ENCODE assay signal across 21 mouse cellular contexts in the genomic region with DNA sequence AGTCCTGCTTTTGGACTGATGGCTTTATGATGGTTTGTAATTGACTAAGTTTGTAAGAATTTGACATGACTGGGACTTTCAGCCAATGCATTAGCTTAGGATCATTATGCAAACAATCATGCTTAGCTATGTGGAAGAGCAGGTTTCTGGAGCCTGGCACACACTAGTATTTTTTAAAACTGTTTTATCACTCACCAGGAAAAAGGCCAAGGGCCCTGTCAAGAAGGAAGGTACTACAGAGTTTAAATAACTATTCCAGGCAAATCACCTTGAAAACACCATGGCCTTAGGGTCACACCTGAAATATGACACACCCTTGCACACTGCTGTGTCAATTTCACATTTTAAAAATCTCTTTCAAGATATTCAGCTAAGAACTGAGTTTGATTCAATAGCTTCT.
DNase-seq lines count a peak whose midpoint lies in the region; ATAC-seq and TF ChIP-seq lines count a peak whose summit lies in the region.
"Had no signal": no experiment of that assay in that cellular context is flagged by ENCODE, and none has a peak within 500 bp of the region (broad histone marks: within the 10 kb centered on the region; RNA-seq: fewer than 3 reads in every experiment).

No protein-coding gene starts in this region.

- H3K27ac ChIP-seq in embryonic facial prominence, embryonic 14.5 days (replicated peaks; ENCODE audit: low read depth, low read length): no peak overlapping the region
- H3K27ac ChIP-seq in embryonic facial prominence, embryonic 10.5 days (replicated peaks): no peak overlapping the region
- H3K27ac ChIP-seq in limb, embryonic 14.5 days (replicated peaks; ENCODE audit: low read depth, low read length): no peak overlapping the region
- H3K27ac ChIP-seq in limb, embryonic 10.5 days: no peak overlapping the region
- H3K27ac ChIP-seq in forebrain, embryonic 12.5 days: no peak overlapping the region
- H3K27ac ChIP-seq: embryonic facial prominence, embryonic 15.5 days; hindbrain, embryonic 12.5 days; midbrain, embryonic 13.5 days had no signal

- no peak overlapping the region for H3K4me2 ChIP-seq in embryonic facial prominence, embryonic 14.5 days (ENCODE audit: low read depth, low read length)
- H3K4me2 ChIP-seq in limb, embryonic 14.5 days (replicated peaks; ENCODE audit: low read depth, low read length, severe bottlenecking): no peak overlapping the region
- no peak overlapping the region for H3K4me2 ChIP-seq in forebrain, embryonic 12.5 days
- H3K4me2 ChIP-seq: embryonic facial prominence, embryonic 15.5 days; hindbrain, embryonic 12.5 days; liver, embryonic 11.5 days; midbrain, embryonic 13.5 days had no signal

- ATAC-seq in embryonic facial prominence, embryonic 14.5 days (ENCODE audit: low read depth): no peak
- no peak for ATAC-seq in limb, embryonic 14.5 days (ENCODE audit: low FRiP score, low read depth)
- no peak for ATAC-seq in forebrain, embryonic 12.5 days (ENCODE audit: low FRiP score)
- ATAC-seq: intestine, postnatal 0 days; liver, postnatal 0 days; midbrain, embryonic 13.5 days had no signal

- H3K27me3 ChIP-seq in embryonic facial prominence, embryonic 14.5 days (replicated peaks; ENCODE audit: control insufficient read depth, insufficient read depth, low read length): no peaks in the 10 kb centered on the region
- H3K27me3 ChIP-seq in embryonic facial prominence, embryonic 10.5 days (replicated peaks; ENCODE audit: low read depth, poor library complexity, severe bottlenecking): no peaks in the 10 kb centered on the region
- H3K27me3 ChIP-seq in limb, embryonic 14.5 days (ENCODE audit: control insufficient read depth, insufficient read depth, low read length): no peaks in the 10 kb centered on the region
- no peaks in the 10 kb centered on the region for H3K27me3 ChIP-seq in limb, embryonic 10.5 days (ENCODE audit: low read depth, poor library complexity, severe bottlenecking)
- no peaks in the 10 kb centered on the region; the same call in 1 of the 2 replicates for H3K27me3 ChIP-seq in forebrain, embryonic 12.5 days
- H3K27me3 ChIP-seq: embryonic facial prominence, embryonic 15.5 days; hindbrain, embryonic 12.5 days; megakaryocyte, embryonic 14.5 days; midbrain, embryonic 13.5 days had no signal

- peak; percentile 9 for DNase-seq in embryonic facial prominence, embryonic 14.5 days (ENCODE audit: low spot score)
- DNase-seq in embryonic facial prominence, embryonic 10.5 days (ENCODE audit: low spot score): no peak
- DNase-seq in limb, embryonic 14.5 days (ENCODE audit: low spot score): peak; percentile 4
- no peak for DNase-seq in limb, embryonic 10.5 days (ENCODE audit: low spot score)
- peak; percentile 2 for DNase-seq in urinary bladder, postnatal 36 days (ENCODE audit: low spot score in 2 of 2)
- no peak for DNase-seq in urinary bladder, postnatal 10 days (ENCODE audit: low spot score)
- DNase-seq in heart, adult 18-20 months: no peak
- DNase-seq: adrenal gland, postnatal 14 days; cerebellum, adult 2 months; cerebellum, postnatal 36 days; embryo, embryonic 11 days; gastrocnemius, postnatal 25 days; liver, postnatal 0 days; thymus, postnatal 36 days had no signal

- no peak overlapping the region for H3K9ac ChIP-seq in embryonic facial prominence, embryonic 14.5 days (ENCODE audit: low read depth, low read length)
- no peak overlapping the region for H3K9ac ChIP-seq in limb, embryonic 14.5 days (ENCODE audit: low read depth, low read length, severe bottlenecking)
- H3K9ac ChIP-seq in forebrain, embryonic 12.5 days: no peak overlapping the region
- H3K9ac ChIP-seq: embryonic facial prominence, embryonic 15.5 days; hindbrain, embryonic 12.5 days; liver, postnatal 0 days; midbrain, embryonic 13.5 days had no signal

- no peaks in the 10 kb centered on the region for H3K9me3 ChIP-seq in embryonic facial prominence, embryonic 14.5 days (ENCODE audit: control insufficient read depth, low read length)
- no peaks in the 10 kb centered on the region for H3K9me3 ChIP-seq in embryonic facial prominence, embryonic 10.5 days
- H3K9me3 ChIP-seq in limb, embryonic 14.5 days (ENCODE audit: control insufficient read depth, low read length): no peaks in the 10 kb centered on the region
- H3K9me3 ChIP-seq in limb, embryonic 10.5 days (replicated peaks): no peaks in the 10 kb centered on the region
- no peaks in the 10 kb centered on the region for H3K9me3 ChIP-seq in forebrain, embryonic 12.5 days
- H3K9me3 ChIP-seq: embryonic facial prominence, embryonic 15.5 days; hindbrain, embryonic 12.5 days; midbrain, embryonic 13.5 days had no signal

- no peak for TF ChIP-seq POLR2A in limb, embryonic 14.5 days (IDR thresholded peaks at IDR 0.05; ENCODE audit: borderline replicate concordance, extremely low read depth, insufficient read depth, insufficient read length)

- no peaks in the 10 kb centered on the region for H3K4me1 ChIP-seq in embryonic facial prominence, embryonic 14.5 days (ENCODE audit: control insufficient read depth, insufficient read depth, low read length)
- no peaks in the 10 kb centered on the region for H3K4me1 ChIP-seq in embryonic facial prominence, embryonic 10.5 days
- no peaks in the 10 kb centered on the region for H3K4me1 ChIP-seq in limb, embryonic 14.5 days (ENCODE audit: control insufficient read depth, insufficient read depth, low read length)
- no peaks in the 10 kb centered on the region for H3K4me1 ChIP-seq in limb, embryonic 10.5 days
- H3K4me1 ChIP-seq in forebrain, embryonic 12.5 days: no peaks in the 10 kb centered on the region
- H3K4me1 ChIP-seq: embryonic facial prominence, embryonic 15.5 days; hindbrain, embryonic 12.5 days; megakaryocyte, embryonic 14.5 days; midbrain, embryonic 13.5 days had no signal

- H3K36me3 ChIP-seq in embryonic facial prominence, embryonic 14.5 days (ENCODE audit: control insufficient read depth, insufficient read depth, low read length): no peaks in the 10 kb centered on the region
- no peaks in the 10 kb centered on the region for H3K36me3 ChIP-seq in embryonic facial prominence, embryonic 10.5 days (replicated peaks)
- no peaks in the 10 kb centered on the region for H3K36me3 ChIP-seq in limb, embryonic 14.5 days (ENCODE audit: control insufficient read depth, insufficient read depth, low read length)
- no peaks in the 10 kb centered on the region for H3K36me3 ChIP-seq in limb, embryonic 10.5 days
- H3K36me3 ChIP-seq in forebrain, embryonic 12.5 days (replicated peaks): no peaks in the 10 kb centered on the region
- H3K36me3 ChIP-seq: embryonic facial prominence, embryonic 15.5 days; hindbrain, embryonic 12.5 days; midbrain, embryonic 13.5 days had no signal

- H3K4me3 ChIP-seq in embryonic facial prominence, embryonic 14.5 days (ENCODE audit: low read depth, low read length): no peak overlapping the region
- H3K4me3 ChIP-seq in embryonic facial prominence, embryonic 10.5 days: no peak overlapping the region
- no peak overlapping the region for H3K4me3 ChIP-seq in limb, embryonic 14.5 days (replicated peaks; ENCODE audit: low read length)
- no peak overlapping the region for H3K4me3 ChIP-seq in limb, embryonic 10.5 days
- no peak overlapping the region for H3K4me3 ChIP-seq in forebrain, embryonic 12.5 days (replicated peaks)
- H3K4me3 ChIP-seq: embryonic facial prominence, embryonic 15.5 days; hindbrain, embryonic 12.5 days; megakaryocyte, embryonic 14.5 days; midbrain, embryonic 13.5 days had no signal

Comparison
In these comparisons a context has a peak if more than half of its experiments do, and no peak if none do; other contexts are left out.
1. DNase-seq: peak in embryonic facial prominence, embryonic 14.5 days (single experiment), limb, embryonic 14.5 days (single experiment) and urinary bladder, postnatal 36 days (2 of 2); none in embryonic facial prominence, embryonic 10.5 days (single experiment), limb, embryonic 10.5 days (single experiment), urinary bladder, postnatal 10 days (single experiment) and heart, adult 18-20 months (0 of 2).